Mouse (Mus musculus): ENCODE results near the gene Synrg.

Gene Synrg

GRCm38 (mm10) chr11:83991701-83992100 lies 27.5 kb downstream of the Synrg start:
- DNase-seq (ENCODE audit: low spot score), result no peak

GRCm38 (mm10) chr11:83993428-83993827 lies 29.2 kb downstream of the Synrg start:
- peak; percentile 54 for DNase-seq (ENCODE audit: low spot score)

GRCm38 (mm10) chr11:83994481-83994880 lies 30.3 kb downstream of the Synrg start:
- no peak for DNase-seq (ENCODE audit: low spot score)

GRCm38 (mm10) chr11:83995535-83995950 lies 31.3 kb downstream of the Synrg start:
- DNase-seq (ENCODE audit: low spot score), result no peak

- DNase-seq (ENCODE audit: low spot score), result no peak
Measured at GRCm38 (mm10) chr11:83997171-83997868, 33.1 kb downstream of the Synrg start.

GRCm38 (mm10) chr11:83998993-83999392 lies 34.8 kb downstream of the Synrg start:
- no peak for DNase-seq (ENCODE audit: low spot score)

GRCm38 (mm10) chr11:83999411-83999915 lies 35.2 kb downstream of the Synrg start:
- DNase-seq (ENCODE audit: low spot score), result no peak

- no peak for DNase-seq (ENCODE audit: low spot score)
Measured at GRCm38 (mm10) chr11:84001257-84001656, 37.0 kb downstream of the Synrg start.

GRCm38 (mm10) chr11:84003986-84004385 lies 39.8 kb downstream of the Synrg start:
- no peak for DNase-seq (ENCODE audit: low spot score)

- no peak for DNase-seq (ENCODE audit: low spot score)
Measured at GRCm38 (mm10) chr11:84009001-84009400, 44.8 kb downstream of the Synrg start.

GRCm38 (mm10) chr11:84010411-84010810 lies 46.2 kb downstream of the Synrg start:
- DNase-seq (ENCODE audit: low spot score), result no peak

- no peak for DNase-seq (ENCODE audit: low spot score)
Measured at GRCm38 (mm10) chr11:84011050-84011449, 46.8 kb downstream of the Synrg start.

GRCm38 (mm10) chr11:84011576-84011975 lies 47.3 kb downstream of the Synrg start:
- DNase-seq (ENCODE audit: low spot score), result no peak

- DNase-seq (ENCODE audit: low spot score), result no peak
Measured at GRCm38 (mm10) chr11:84013105-84013504, 48.9 kb downstream of the Synrg start.

- no peak for DNase-seq (ENCODE audit: low spot score)
Measured at GRCm38 (mm10) chr11:84016147-84016809, 52.0 kb downstream of the Synrg start.

- no peak for DNase-seq (ENCODE audit: low spot score)
Measured at GRCm38 (mm10) chr11:84016810-84017508, 52.7 kb downstream of the Synrg start.

- DNase-seq (ENCODE audit: low spot score), result no peak
Measured at GRCm38 (mm10) chr11:84027231-84027630, 63.0 kb downstream of the Synrg start.

GRCm38 (mm10) chr11:84028271-84029028 lies 64.2 kb downstream of the Synrg start:
- peak; percentile 73 for DNase-seq (ENCODE audit: low spot score)

GRCm38 (mm10) chr11:84031971-84032370 lies 67.7 kb downstream of the Synrg start:
- peak; percentile 64 for DNase-seq (ENCODE audit: low spot score)

- DNase-seq (ENCODE audit: low spot score), result no peak
Measured at GRCm38 (mm10) chr11:84032559-84032958, 68.3 kb downstream of the Synrg start.

- DNase-seq (ENCODE audit: low spot score), result no peak
Measured at GRCm38 (mm10) chr11:84033671-84034070, 69.4 kb downstream of the Synrg start.

- DNase-seq (ENCODE audit: low spot score), result no peak
Measured at GRCm38 (mm10) chr11:84040621-84041020, 76.4 kb downstream of the Synrg start.

All from urinary bladder, postnatal 14 days (tissue).